ENCODE assay signal across 8 mouse cellular contexts in genomic region chr2:129801231-129802029, GRCm38 (mm10). TPM values are rescaled to one million over a fixed set of nuclear protein-coding genes. Genes with fewer than 3 reads are reported as not detected.
DNase-seq lines count a peak whose midpoint lies in the region; ATAC-seq lines count a peak whose summit lies in the region.

No protein-coding gene starts in this region.

- H3K9ac ChIP-seq in intestine, embryonic 14.5 days (ENCODE audit: low read length): peak overlapping the region; percentile 94

- peak; percentile 81 for ATAC-seq in intestine, embryonic 14.5 days (replicated peaks; ENCODE audit: low FRiP score, low TSS enrichment, low read depth)
- ATAC-seq in megakaryocyte-erythroid progenitor cell, adult 5-6 weeks (replicated peaks; ENCODE audit: low FRiP score, low TSS enrichment, poor library complexity, severe bottlenecking): peak; percentile 59

- intact Hi-C loops in gastrocnemius, postnatal 36 days (cut with DNase I): loop anchor here (10.0 kb wide), 1 partner anchor 473 kb away; the partner anchor contains the start of gene Nop56
- intact Hi-C loops in left cerebral cortex, postnatal 14 days (cut with DNase I): loop anchor here (5.0 kb wide), 2 partner anchors 71 to 124 kb away; no protein-coding TSS in a partner anchor

- H3K36me3 ChIP-seq in intestine, embryonic 14.5 days (ENCODE audit: control insufficient read depth, insufficient read depth, low read length): peaks cover 35% of the 10 kb centered on the region

- peak overlapping the region; percentile 89 for H3K4me2 ChIP-seq in intestine, embryonic 14.5 days (ENCODE audit: low read length)

- peaks cover 27% of the 10 kb centered on the region for H3K4me1 ChIP-seq in intestine, embryonic 14.5 days (replicated peaks; ENCODE audit: control insufficient read depth, insufficient read depth, low read length)

- no peaks in the 10 kb centered on the region for H3K9me3 ChIP-seq in intestine, embryonic 14.5 days (ENCODE audit: control insufficient read depth, low read length)

- H3K4me3 ChIP-seq in intestine, embryonic 14.5 days (ENCODE audit: low read depth, low read length): peak overlapping the region; percentile 96

- WGBS in intestine, embryonic 14.5 days: under 1% methylated on average over 59 of the region's 73 CpGs

- peak overlapping the region; percentile 98 for H3K27ac ChIP-seq in intestine, embryonic 14.5 days (ENCODE audit: low read depth)

- DNase-seq in adrenal gland, adult 2 months: peak; percentile 95
- DNase-seq in embryo, embryonic 11 days: peak; percentile 89
- peak; percentile 92 to 95 for DNase-seq in gastrocnemius, postnatal 36 days
- DNase-seq in intestine, embryonic 14.5 days (ENCODE audit: low spot score): peak; percentile 99
- peak; percentile 90 for DNase-seq in left cerebral cortex, postnatal 14 days (ENCODE audit: low spot score in 2 of 2)
- peak; percentile 94 for DNase-seq in right cerebral cortex, postnatal 14 days
- peak; percentile 93 for DNase-seq in urinary bladder, postnatal 25 days (ENCODE audit: low spot score)

- H3K27me3 ChIP-seq in intestine, embryonic 14.5 days (replicated peaks; ENCODE audit: control insufficient read depth, insufficient read depth, low read length): no peaks in the 10 kb centered on the region

RNA-seq across cellular contexts. Expression of gene Stk35, which starts 1.1 kb away (rescaled TPM):
- total RNA-seq in adrenal gland, adult 2 months (2021): 10 to 100 TPM; 23.3 to 27.1 TPM
- polyA plus RNA-seq in adrenal gland, adult 2 months (2012; rRNA removed): 18.0 and 19.1 TPM in 2 replicates
- 1 to 10 TPM; 6.8 to 7.4 TPM for total RNA-seq in gastrocnemius, postnatal 36 days (2021)
- polyA plus RNA-seq in intestine, embryonic 14.5 days (2014; fragmentation: Nextera tagmentation; extraction: Ambion mirVana): 11.8 and 13.1 TPM in 2 replicates
- 10 to 100 TPM; 25.8 to 26.7 TPM for total RNA-seq in left cerebral cortex, postnatal 14 days (2021)
- 16.4 and 19.3 TPM in 2 replicates for total RNA-seq in megakaryocyte-erythroid progenitor cell, adult 5-6 weeks (2014; fragmentation: Nextera tagmentation)
- total RNA-seq in megakaryocyte-erythroid progenitor cell, adult 5-6 weeks (2017): 7.5 and 8.7 TPM in 2 replicates

Comparison
In these comparisons a context has a peak if more than half of its experiments do, and no peak if none do; other contexts are left out.
1. Peak in every context shown above with its lines: DNase-seq, ATAC-seq, H3K4me3 ChIP-seq and H3K27ac ChIP-seq.